Mouse (Mus musculus) stomach, postnatal 0 days (tissue): ENCODE measurements around the gene Ppp6r3.

Source experiments
- CTCF ChIP-seq: IDR thresholded peaks from 2 replicates; pipeline ENCODE4 v1.5.1; 2016; ENCODE audit warnings: antibody characterized with exemption, low read depth, mild to moderate bottlenecking, moderate library complexity
- EP300 ChIP-seq: optimal IDR thresholded peaks from 2 replicates; pipeline ENCODE3; 2016; ENCODE audit warnings: antibody characterized with exemption

DNA sequence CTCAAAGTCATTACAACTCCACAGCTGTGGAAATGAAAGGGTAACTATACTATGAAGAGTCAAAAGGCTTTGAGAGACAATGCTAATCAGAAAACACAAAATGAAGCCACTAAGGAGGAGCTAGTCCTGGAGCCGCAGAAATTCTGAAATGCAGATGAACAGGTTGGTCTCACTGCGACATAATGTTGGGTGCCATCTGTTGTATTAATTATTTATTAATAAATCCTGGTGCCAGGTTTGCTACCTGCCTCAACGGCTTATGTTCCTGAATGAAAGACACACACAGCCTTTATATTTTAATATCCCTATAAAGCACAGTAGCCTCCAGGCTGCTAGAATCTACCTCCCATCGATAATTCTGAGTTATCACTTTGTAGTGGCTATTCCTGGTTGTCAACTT, 33.0 kb downstream of the Ppp6r3 start:
- TF ChIP-seq CTCF = no peak
- no peak for TF ChIP-seq EP300
